Mouse (Mus musculus): ENCODE data around the gene Ssr1. TPM values are rescaled to one million over a fixed set of nuclear protein-coding genes. Genes with fewer than 3 reads are reported as not detected.

Gene Ssr1
- polyA plus RNA-seq, 1 experiment from 2014 or later = 95.7 TPM

DNA sequence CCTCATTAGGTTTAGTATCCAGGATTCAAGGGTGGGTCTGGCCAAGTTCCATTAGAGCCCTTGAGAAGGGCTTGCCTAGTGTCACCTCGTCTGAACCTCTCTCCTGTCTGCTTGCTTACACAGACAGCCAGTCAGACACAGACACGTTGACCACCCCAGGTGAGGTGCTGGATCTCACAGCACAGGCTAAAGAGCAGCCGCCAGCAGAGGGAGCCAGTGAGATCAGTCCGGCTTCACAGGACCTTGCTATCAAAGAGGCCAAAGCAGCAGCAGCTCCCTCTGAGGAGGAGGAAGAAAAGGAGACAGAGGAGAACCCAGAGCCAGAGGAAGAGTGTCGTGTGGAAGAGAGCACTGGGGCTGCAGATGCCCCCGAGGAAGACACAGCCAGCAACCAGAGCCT, 47.3 kb downstream of the Ssr1 start:
- no peak for TF ChIP-seq CTCF (IDR thresholded peaks at IDR 0.05)
- POLR2A ChIA-PET = no interaction called here
- in situ Hi-C loops (cut with MboI; ENCODE audit: low pct_unique_long_range_greater_than_20kb) = no loop called here
- H3K27me3 ChIP-seq = no peaks in the 10 kb centered on the region
- CTCF ChIA-PET = interaction anchor here (1.0 to 1.3 kb wide), 3 partner anchors 10 to 508 kb away, joined by 3 to 5 read pairs (median 3); no protein-coding TSS in a partner anchor
- DNase-seq (ENCODE audit: low read depth, low spot score) = no peak
- ATAC-seq = no peak

DNA sequence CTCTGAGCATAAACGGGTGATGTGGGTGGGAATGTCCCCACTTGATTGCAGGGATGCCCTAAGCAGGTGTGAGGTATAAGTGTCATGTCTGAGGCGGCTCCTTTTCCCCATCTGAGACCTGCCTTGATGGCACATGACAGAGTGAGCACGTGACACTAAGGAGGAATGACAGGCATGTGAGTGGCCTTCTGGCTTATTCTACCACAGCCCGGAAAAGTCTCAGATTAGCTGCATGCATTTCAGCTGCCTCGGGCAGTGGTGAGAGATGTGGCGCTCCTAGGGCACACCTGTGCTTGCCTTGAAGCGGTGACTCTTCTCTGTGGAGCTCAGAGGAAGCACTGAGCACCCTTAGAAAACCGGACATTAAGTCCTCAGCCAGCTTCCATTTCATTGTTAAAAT, 48.6 kb downstream of the Ssr1 start:
- ATAC-seq = no peak

DNA sequence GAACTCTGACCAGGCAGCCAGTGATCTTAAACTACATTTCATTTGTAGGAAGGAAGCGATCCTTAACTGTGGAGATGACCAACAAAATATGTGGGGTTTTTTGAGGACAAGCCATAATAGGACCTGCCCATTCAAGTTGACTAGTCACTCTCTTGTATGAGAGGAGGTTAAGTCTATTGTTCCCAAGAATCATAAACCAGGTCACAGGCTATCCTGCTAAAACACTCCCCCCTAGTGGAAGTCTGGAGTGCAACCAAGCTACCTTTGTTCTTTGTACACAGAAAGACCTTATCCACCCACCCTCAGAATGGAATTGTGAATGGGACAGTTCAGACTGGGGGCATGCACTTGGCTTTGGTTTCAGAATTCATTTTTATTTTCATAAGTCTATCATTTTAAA, 49.7 kb downstream of the Ssr1 start:
- DNase-seq (ENCODE audit: low read depth, low spot score) (peak; percentile 31), ATAC-seq (no peak)
- ChIA-PET CTCF (interaction anchor here (0.9 to 1.2 kb wide), 4 partner anchors 12 to 498 kb away, joined by 3 to 5 read pairs (median 4); no protein-coding TSS in a partner anchor), POLR2A (interaction anchor here (0.7 kb wide), 1 partner anchor 79 kb away, joined by 3 read pairs; no protein-coding TSS in a partner anchor)
- no peaks in the 10 kb centered on the region for H3K27me3 ChIP-seq
- TF ChIP-seq CTCF (IDR thresholded peaks at IDR 0.05) = no peak
- in situ Hi-C loops (cut with MboI; ENCODE audit: low pct_unique_long_range_greater_than_20kb) = loop anchor here (5.0 kb wide), 3 partner anchors 97 to 487 kb away; no protein-coding TSS in a partner anchor

More for the DNA sequence above, 48.6 kb downstream of the Ssr1 start:
- ChIA-PET CTCF (interaction anchor here (0.9 kb wide), 1 partner anchor 11 kb away, joined by 3 read pairs; no protein-coding TSS in a partner anchor), POLR2A (interaction anchor here (0.6 kb wide), 2 partner anchors 405 to 999 kb away, joined by 3 to 4 read pairs; no protein-coding TSS in a partner anchor)
- TF ChIP-seq CTCF (IDR thresholded peaks at IDR 0.05) = no peak
- no peaks in the 10 kb centered on the region for H3K27me3 ChIP-seq
- in situ Hi-C loops (cut with MboI; ENCODE audit: low pct_unique_long_range_greater_than_20kb) = no loop called here
- no peak for DNase-seq (ENCODE audit: low read depth, low spot score)

DNA sequence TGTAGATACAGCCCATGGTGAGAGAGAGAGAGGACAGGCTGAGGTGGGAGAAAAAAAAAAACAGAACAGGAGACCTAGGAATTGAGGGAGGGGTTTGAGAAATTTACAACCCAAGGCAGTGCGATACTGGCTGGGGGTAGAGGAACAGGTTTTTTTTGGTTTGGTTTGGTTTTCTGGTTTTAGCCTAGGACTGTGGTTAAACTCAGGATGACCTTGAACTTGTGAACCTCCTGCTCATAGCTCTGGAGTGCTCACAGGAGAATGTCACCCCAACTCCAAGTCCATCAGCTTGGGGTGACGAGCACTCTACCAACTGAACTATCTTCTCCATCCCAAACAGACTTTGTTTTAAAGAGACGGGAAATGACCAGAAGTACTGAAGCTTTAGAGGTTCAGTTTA, 50.6 kb downstream of the Ssr1 start:
- no peaks in the 10 kb centered on the region for H3K27me3 ChIP-seq
- ATAC-seq (no peak), DNase-seq (ENCODE audit: low read depth, low spot score) (no peak)
- ChIA-PET CTCF (no interaction called here), POLR2A (interaction anchor here (0.7 to 2.5 kb wide), 3 partner anchors 12 to 117 kb away, joined by 3 to 9 read pairs (median 5); no protein-coding TSS in a partner anchor)
- in situ Hi-C loops (cut with MboI; ENCODE audit: low pct_unique_long_range_greater_than_20kb) = loop anchor here (5.0 kb wide), 3 partner anchors 96 to 486 kb away; no protein-coding TSS in a partner anchor
- no peak for TF ChIP-seq CTCF (IDR thresholded peaks at IDR 0.05)

DNA sequence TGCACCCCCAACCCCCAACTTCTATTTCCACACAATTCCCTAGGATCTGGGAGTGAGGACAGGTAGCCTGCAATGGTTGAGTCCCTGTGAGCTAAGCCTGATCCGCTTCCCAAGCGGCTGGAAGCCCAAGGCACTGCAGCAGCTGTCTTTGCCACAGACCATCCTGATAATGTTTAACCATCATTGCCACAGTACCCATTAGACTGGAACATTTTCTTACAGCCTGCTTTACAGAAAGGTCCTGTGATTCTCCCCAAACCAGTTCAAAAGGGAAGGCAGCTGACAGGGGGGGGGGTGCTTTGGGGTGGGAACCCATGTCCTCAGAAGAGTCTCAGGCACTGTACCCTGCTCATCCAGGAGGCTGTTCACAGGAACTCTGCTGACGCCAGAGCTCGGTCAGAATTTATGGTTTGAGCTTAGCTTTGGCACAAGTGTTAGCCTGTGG, 51.1 kb downstream of the Ssr1 start:
- DNase-seq (ENCODE audit: low read depth, low spot score) (peak; percentile 95), ATAC-seq (peak; percentile 88)

DNA sequence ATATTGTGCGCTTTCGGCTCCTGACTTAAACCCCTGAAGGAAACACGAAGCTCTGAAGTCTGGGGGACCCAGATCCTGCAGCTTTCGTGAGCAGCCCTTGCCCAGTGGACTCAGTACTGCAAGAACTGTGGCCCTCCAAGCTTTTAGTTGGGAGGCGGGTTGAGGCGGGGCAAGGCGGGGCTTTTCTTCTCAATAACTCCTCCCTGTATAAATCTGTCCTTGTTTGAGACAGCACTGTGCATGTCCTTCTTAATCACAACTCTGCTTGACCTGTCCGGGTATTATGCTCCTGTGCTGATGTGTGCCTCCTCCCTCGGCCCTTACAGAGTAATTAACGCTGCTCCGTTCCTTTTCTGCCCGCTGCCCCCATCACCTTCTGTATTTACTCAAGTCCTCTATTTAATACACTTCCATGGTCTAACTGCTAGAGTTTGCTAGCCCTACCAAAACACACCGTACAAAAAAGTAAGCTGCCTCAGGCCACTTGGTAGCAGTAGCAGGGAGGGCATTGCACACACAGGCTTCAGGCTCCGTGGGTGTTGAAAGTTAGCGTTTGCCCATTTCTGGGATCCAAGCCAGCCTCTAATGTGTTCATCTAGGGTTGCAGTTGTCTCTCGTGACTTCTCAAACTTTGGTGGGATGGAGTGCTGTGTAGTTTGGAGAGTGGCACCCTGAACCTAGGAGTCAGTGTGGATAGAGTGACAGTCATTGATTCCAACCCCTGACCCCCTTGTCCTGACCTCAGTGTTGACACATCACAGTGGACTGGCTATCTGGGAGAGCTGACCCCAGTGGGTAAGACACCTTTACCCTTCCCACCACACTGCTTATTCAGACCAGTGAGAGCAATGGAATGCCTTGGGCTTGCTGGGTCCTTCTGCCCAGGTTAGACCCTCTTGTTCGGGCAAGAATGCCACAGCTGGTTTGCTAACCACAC, 51.8 kb downstream of the Ssr1 start:
- POLR2A ChIA-PET = interaction anchor here (0.7 to 2.5 kb wide), 3 partner anchors 11 to 116 kb away, joined by 3 to 9 read pairs (median 5); no protein-coding TSS in a partner anchor

More for the DNA sequence above, 51.1 kb downstream of the Ssr1 start:
- in situ Hi-C loops (cut with MboI; ENCODE audit: low pct_unique_long_range_greater_than_20kb) = loop anchor here (5.0 kb wide), 3 partner anchors 96 to 486 kb away; no protein-coding TSS in a partner anchor
- POLR2A ChIA-PET = interaction anchor here (0.7 to 2.5 kb wide), 3 partner anchors 11 to 116 kb away, joined by 3 to 9 read pairs (median 5); no protein-coding TSS in a partner anchor
- no peaks in the 10 kb centered on the region for H3K27me3 ChIP-seq
- CTCF ChIA-PET = no interaction called here
- no peak for TF ChIP-seq CTCF (IDR thresholded peaks at IDR 0.05)

DNA sequence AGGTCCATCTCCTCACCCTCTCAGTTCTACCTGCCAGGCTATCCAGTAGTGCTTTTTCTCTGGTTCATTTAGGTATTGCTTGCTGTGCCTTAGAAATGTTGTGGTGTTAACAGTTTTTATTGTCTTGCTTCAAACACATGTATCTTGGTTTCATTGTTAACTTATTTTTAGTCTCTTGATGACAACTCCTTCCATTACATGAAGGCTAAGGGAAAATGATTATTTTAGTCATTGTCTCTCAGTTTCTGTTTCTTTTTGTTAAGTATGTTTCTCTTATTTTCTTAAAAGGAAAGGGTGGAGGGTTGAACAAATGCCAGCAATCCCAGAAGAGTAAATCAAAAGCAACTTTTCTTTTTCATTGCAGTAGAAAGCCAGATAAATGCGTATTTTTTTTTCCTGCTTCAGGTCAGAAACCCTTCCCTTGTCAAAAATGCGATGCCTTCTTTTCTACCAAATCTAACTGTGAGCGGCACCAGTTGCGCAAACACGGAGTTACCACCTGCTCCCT, 52.8 kb downstream of the Ssr1 start:
- ChIA-PET POLR2A (interaction anchor here (0.7 to 2.5 kb wide), 2 partner anchors 16 to 115 kb away, joined by 3 to 9 read pairs; no protein-coding TSS in a partner anchor), CTCF (no interaction called here)
- no peak for DNase-seq (ENCODE audit: low read depth, low spot score)
- in situ Hi-C loops (cut with MboI; ENCODE audit: low pct_unique_long_range_greater_than_20kb) = loop anchor here (5.0 kb wide), 3 partner anchors 94 to 484 kb away; no protein-coding TSS in a partner anchor
- no peak for ATAC-seq
- no peak for TF ChIP-seq CTCF (IDR thresholded peaks at IDR 0.05)
- H3K27me3 ChIP-seq = no peaks in the 10 kb centered on the region

More for the DNA sequence above, 51.8 kb downstream of the Ssr1 start:
- no peak for TF ChIP-seq CTCF (IDR thresholded peaks at IDR 0.05)
- ATAC-seq (peak; percentile 48), DNase-seq (ENCODE audit: low read depth, low spot score) (peak; percentile 58)
- in situ Hi-C loops (cut with MboI; ENCODE audit: low pct_unique_long_range_greater_than_20kb) = loop anchor here (5.0 kb wide), 3 partner anchors 95 to 485 kb away; no protein-coding TSS in a partner anchor
- CTCF ChIA-PET = no interaction called here
- H3K27me3 ChIP-seq = no peaks in the 10 kb centered on the region

DNA sequence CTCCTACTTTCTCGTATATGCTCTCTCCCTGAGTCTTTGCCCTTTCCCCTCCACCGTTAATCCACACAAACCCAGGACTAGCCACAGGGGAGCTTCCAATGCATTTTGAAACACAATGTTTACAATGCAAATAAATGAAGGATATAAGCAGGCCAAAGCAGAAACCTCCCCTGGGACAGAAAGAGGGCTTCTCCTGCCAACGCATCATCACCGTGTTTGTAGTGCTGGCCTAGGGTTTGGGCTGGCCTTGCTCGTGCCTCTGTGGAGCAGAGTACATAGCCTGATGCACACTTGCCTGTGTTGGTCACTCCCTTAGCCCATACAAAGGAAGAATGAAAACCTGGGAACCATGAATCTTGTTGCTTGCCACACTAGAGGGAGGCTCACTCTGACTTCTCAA, 53.4 kb downstream of the Ssr1 start:
- ChIA-PET POLR2A (no interaction called here), CTCF (no interaction called here)
- DNase-seq (ENCODE audit: low read depth, low spot score) = no peak
- H3K27me3 ChIP-seq = no peaks in the 10 kb centered on the region
- in situ Hi-C loops (cut with MboI; ENCODE audit: low pct_unique_long_range_greater_than_20kb) = loop anchor here (5.0 kb wide), 3 partner anchors 93 to 483 kb away; no protein-coding TSS in a partner anchor
- TF ChIP-seq CTCF (IDR thresholded peaks at IDR 0.05) = no peak
- ATAC-seq = no peak

DNA sequence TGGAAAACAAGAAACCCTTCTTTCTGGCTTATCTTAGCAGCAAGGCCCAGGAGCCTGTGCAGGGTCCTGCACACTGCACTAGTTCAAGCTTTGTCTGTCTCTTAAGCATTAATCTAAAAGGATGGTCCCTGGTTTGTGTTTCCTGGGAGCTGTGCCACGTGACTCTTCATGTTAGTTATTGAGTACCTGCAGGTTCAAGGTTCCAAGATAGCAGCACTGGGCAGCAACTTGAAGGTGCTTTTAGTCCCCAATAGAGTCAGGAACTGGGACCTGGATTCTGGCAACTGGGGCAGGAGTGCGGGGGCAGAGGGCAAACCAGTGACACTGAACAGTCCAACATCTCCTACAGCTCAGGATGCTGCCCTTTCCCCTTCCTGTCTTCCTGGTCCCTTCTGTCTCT, 53.9 kb downstream of the Ssr1 start:
- ChIA-PET CTCF (no interaction called here), POLR2A (no interaction called here)
- in situ Hi-C loops (cut with MboI; ENCODE audit: low pct_unique_long_range_greater_than_20kb) = loop anchor here (5.0 kb wide), 3 partner anchors 93 to 483 kb away; no protein-coding TSS in a partner anchor
- ATAC-seq (no peak), DNase-seq (ENCODE audit: low read depth, low spot score) (no peak)
- no peak for TF ChIP-seq CTCF (IDR thresholded peaks at IDR 0.05)
- no peaks in the 10 kb centered on the region for H3K27me3 ChIP-seq

DNA sequence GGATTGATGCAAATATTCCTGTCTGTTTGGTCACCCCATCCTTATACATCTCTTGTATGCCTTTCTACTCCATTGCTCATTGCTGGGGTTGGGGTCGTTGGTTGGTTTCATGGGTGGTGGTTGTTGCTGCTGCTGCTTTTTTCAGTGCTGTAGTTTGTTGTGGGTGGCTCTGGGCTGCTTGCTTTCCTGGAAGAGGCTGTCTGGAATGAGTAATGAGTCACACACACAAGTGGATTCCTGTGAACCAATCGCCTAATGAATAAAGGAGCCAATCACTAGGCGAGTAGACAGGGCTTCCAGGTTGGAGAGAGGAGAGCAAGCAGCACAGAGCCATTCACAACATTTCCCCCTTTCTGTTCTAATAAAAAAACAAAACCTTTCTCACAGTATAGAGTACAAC, 57.7 kb downstream of the Ssr1 start:
- ChIA-PET POLR2A (no interaction called here), CTCF (no interaction called here)
- no peak for DNase-seq (ENCODE audit: low read depth, low spot score)
- no peaks in the 10 kb centered on the region for H3K27me3 ChIP-seq
- in situ Hi-C loops (cut with MboI; ENCODE audit: low pct_unique_long_range_greater_than_20kb) = no loop called here
- no peak for TF ChIP-seq CTCF (IDR thresholded peaks at IDR 0.05)
- no peak for ATAC-seq
